Mouse (Mus musculus) heart, embryonic 11.5 days (tissue): Measurements from ENCODE around the gene Rasa2. TPM values are rescaled to one million over a fixed set of nuclear protein-coding genes. Genes with fewer than 3 reads are reported as not detected.

Experiments
- ATAC-seq: fragments of 200-750 bp; cut with Nextera tagmentation; replicated peaks from 2 replicates; pipeline ENCODE4 v1.8.0; 2017; ENCODE audit warnings: moderate library complexity; ENCODE audit not compliant: insufficient number of reproducible peaks, low FRiP score, low TSS enrichment
- H3K27ac ChIP-seq: fragments of 300-500 bp; sonication (generic); 2 replicates; pipeline ENCODE4 v1.5.1; 2014; ENCODE audit warnings: mild to moderate bottlenecking, low read depth, low read length
- H3K27me3 ChIP-seq: fragments of 300-500 bp; sonication (generic); 2 replicates; pipeline ENCODE4 v1.6.1; 2014; ENCODE audit warnings: mild to moderate bottlenecking, low read length, mixed read lengths; ENCODE audit not compliant: control insufficient read depth, insufficient read depth
- H3K36me3 ChIP-seq: fragments of 300-500 bp; sonication (generic); 2 replicates; pipeline ENCODE4 v1.6.1; 2014; ENCODE audit warnings: mild to moderate bottlenecking, low read length, moderate library complexity, mixed read lengths; ENCODE audit not compliant: control insufficient read depth, insufficient read depth
- H3K4me1 ChIP-seq: fragments of 300-500 bp; sonication (generic); 2 replicates; pipeline ENCODE4 v1.6.1; 2014; ENCODE audit warnings: low read length; ENCODE audit not compliant: control insufficient read depth, insufficient read depth
- H3K4me2 ChIP-seq: fragments of 300-500 bp; sonication (generic); 2 replicates; pipeline ENCODE4 v1.6.1; 2014; ENCODE audit warnings: mild to moderate bottlenecking, moderate library complexity
- H3K4me3 ChIP-seq: fragments of 300-500 bp; sonication (generic); 2 replicates; pipeline ENCODE4 v1.5.1; 2014; ENCODE audit warnings: low read depth, low read length
- H3K9ac ChIP-seq: fragments of 300-500 bp; sonication (generic); 2 replicates; pipeline ENCODE4 v1.6.1; 2014; ENCODE audit warnings: mild to moderate bottlenecking, low read depth, low read length, moderate library complexity
- H3K9me3 ChIP-seq: fragments of 300-500 bp; sonication (generic); replicated peaks from 2 replicates; pipeline ENCODE4 v1.6.1; 2016; ENCODE audit warnings: low read length; ENCODE audit not compliant: control insufficient read depth
- WGBS: fragments of 180-500 bp; shearing (Covaris S2); extraction: QIAGEN DNeasy Blood & Tissue Kit; methylation state at CpG from one replicate; pipeline ENCODE4 v1.1.7; 2014; ENCODE audit not compliant: insufficient replicate concordance; 5-methylcytosine and 5-hydroxymethylcytosine counted together
- polyA plus RNA-seq: library from polyadenylated mRNA; unstranded; fragments of >200 nt; fragmentation: Nextera tagmentation; extraction: Ambion mirVana; gene quantifications from 2 replicates; pipeline ENCODE4 v1.2.1, GENCODE M21; 2014

Gene Rasa2
- polyA plus RNA-seq, 1 experiment from 2014 or later: 16.3 TPM

- H3K36me3 ChIP-seq: no peaks in the 10 kb centered on the region
- no peaks in the 10 kb centered on the region for H3K4me1 ChIP-seq
- H3K9ac ChIP-seq: no peak overlapping the region
- H3K4me3 ChIP-seq: no peak overlapping the region
- no peak for ATAC-seq
- no peak overlapping the region for H3K4me2 ChIP-seq
- no peak overlapping the region for H3K27ac ChIP-seq
- WGBS: 90% methylated on average over 12 of the region's 12 CpGs
- no peaks in the 10 kb centered on the region for H3K27me3 ChIP-seq
- H3K9me3 ChIP-seq: no peaks in the 10 kb centered on the region
Observed at GRCm38 (mm10) chr9:96671249-96671648, 39.8 kb upstream of the Rasa2 start.

GRCm38 (mm10) chr9:96669877-96670276 lies 38.5 kb upstream of the Rasa2 start:
- Histone ChIP-seq H3K9ac (peak overlapping the region; percentile 36; the same call in 1 of the 2 replicates), H3K4me2 (peak overlapping the region; percentile 63), H3K27me3 (no peaks in the 10 kb centered on the region), H3K9me3 (no peaks in the 10 kb centered on the region), H3K36me3 (no peaks in the 10 kb centered on the region), H3K27ac (no peak overlapping the region), H3K4me3 (peak overlapping the region; percentile 29), H3K4me1 (no peaks in the 10 kb centered on the region)
- WGBS: 3% methylated on average over 15 of the region's 15 CpGs
- peak; percentile 98 for ATAC-seq

- WGBS: 52% methylated on average over 5 of the region's 5 CpGs
- no peaks in the 10 kb centered on the region for H3K27me3 ChIP-seq
- H3K9ac ChIP-seq: no peak overlapping the region
- H3K4me2 ChIP-seq: no peak overlapping the region
- ATAC-seq: no peak
- H3K4me3 ChIP-seq: no peak overlapping the region
- H3K36me3 ChIP-seq: no peaks in the 10 kb centered on the region
- H3K27ac ChIP-seq: no peak overlapping the region
- no peaks in the 10 kb centered on the region for H3K9me3 ChIP-seq
- no peaks in the 10 kb centered on the region for H3K4me1 ChIP-seq
Observed at GRCm38 (mm10) chr9:96668628-96669027, 37.2 kb upstream of the Rasa2 start.

- no peak for ATAC-seq
- Histone ChIP-seq H3K9ac (no peak overlapping the region), H3K27me3 (no peaks in the 10 kb centered on the region), H3K4me2 (no peak overlapping the region), H3K36me3 (no peaks in the 10 kb centered on the region), H3K9me3 (no peaks in the 10 kb centered on the region), H3K4me3 (no peak overlapping the region), H3K4me1 (no peaks in the 10 kb centered on the region), H3K27ac (no peak overlapping the region)
- WGBS: 78% methylated on average over 10 of the region's 10 CpGs
Observed at GRCm38 (mm10) chr9:96660510-96661244, 29.3 kb upstream of the Rasa2 start.

GRCm38 (mm10) chr9:96659801-96660200 lies 28.4 kb upstream of the Rasa2 start:
- no peaks in the 10 kb centered on the region for H3K9me3 ChIP-seq
- no peaks in the 10 kb centered on the region for H3K36me3 ChIP-seq
- H3K27ac ChIP-seq: no peak overlapping the region
- ATAC-seq: no peak
- WGBS: 71% methylated on average over 2 of the region's 2 CpGs
- H3K27me3 ChIP-seq: no peaks in the 10 kb centered on the region
- no peak overlapping the region for H3K9ac ChIP-seq
- H3K4me2 ChIP-seq: no peak overlapping the region
- no peak overlapping the region for H3K4me3 ChIP-seq
- H3K4me1 ChIP-seq: no peaks in the 10 kb centered on the region

GRCm38 (mm10) chr9:96653538-96653937 lies 22.1 kb upstream of the Rasa2 start:
- H3K4me2 ChIP-seq: no peak overlapping the region
- no peak overlapping the region for H3K9ac ChIP-seq
- H3K9me3 ChIP-seq: no peaks in the 10 kb centered on the region
- ATAC-seq: no peak
- no peak overlapping the region for H3K27ac ChIP-seq
- no peak overlapping the region for H3K4me3 ChIP-seq
- H3K27me3 ChIP-seq: no peaks in the 10 kb centered on the region
- WGBS: 36% methylated on average over 4 of the region's 4 CpGs
- H3K36me3 ChIP-seq: no peaks in the 10 kb centered on the region
- no peaks in the 10 kb centered on the region for H3K4me1 ChIP-seq

GRCm38 (mm10) chr9:96652763-96653162 lies 21.3 kb upstream of the Rasa2 start:
- WGBS: 58% methylated on average over 6 of the region's 6 CpGs
- Histone ChIP-seq H3K27ac (no peak overlapping the region), H3K36me3 (no peaks in the 10 kb centered on the region)

GRCm38 (mm10) chr9:96650807-96651206 lies 19.4 kb upstream of the Rasa2 start:
- Histone ChIP-seq H3K4me3 (no peak overlapping the region), H3K9me3 (no peaks in the 10 kb centered on the region), H3K4me2 (no peak overlapping the region), H3K4me1 (no peaks in the 10 kb centered on the region), H3K27ac (no peak overlapping the region), H3K9ac (no peak overlapping the region), H3K36me3 (no peaks in the 10 kb centered on the region), H3K27me3 (no peaks in the 10 kb centered on the region)
- 75% methylated on average over 7 of the region's 7 CpGs for WGBS
- no peak for ATAC-seq

More at GRCm38 (mm10) chr9:96652763-96653162, 21.3 kb upstream of the Rasa2 start:
- no peak for ATAC-seq
- H3K4me2 ChIP-seq: no peak overlapping the region
- no peaks in the 10 kb centered on the region for H3K9me3 ChIP-seq
- no peak overlapping the region for H3K4me3 ChIP-seq
- H3K27me3 ChIP-seq: no peaks in the 10 kb centered on the region
- no peak overlapping the region for H3K9ac ChIP-seq
- H3K4me1 ChIP-seq: no peaks in the 10 kb centered on the region

GRCm38 (mm10) chr9:96649924-96650323 lies 18.5 kb upstream of the Rasa2 start:
- WGBS: 53% methylated on average over 9 of the region's 9 CpGs
- Histone ChIP-seq H3K9ac (no peak overlapping the region), H3K36me3 (no peaks in the 10 kb centered on the region), H3K27ac (no peak overlapping the region), H3K4me1 (no peaks in the 10 kb centered on the region), H3K4me3 (no peak overlapping the region), H3K4me2 (no peak overlapping the region), H3K9me3 (no peaks in the 10 kb centered on the region), H3K27me3 (no peaks in the 10 kb centered on the region)
- ATAC-seq: no peak
